Mouse (Mus musculus) liver, adult 2 months (tissue): ENCODE measurements at regions not wholly inside any gene's neighbourhood (a gene's known extent, or its start where the extent isn't known, plus 50 kb on each side); places are given as distances from the start of the nearest gene placed in this dataset.

Source experiments
- CTCF ChIP-seq: fragments of 200-500 bp; IDR thresholded peaks from 2 replicates; pipeline ENCODE4 v1.5.1; 2011; ENCODE audit warnings: low read depth, low read length, control low read depth
- POLR2A ChIP-seq: fragments of 200-500 bp; IDR thresholded peaks from 2 replicates; pipeline ENCODE4 v1.6.1; 2011; ENCODE audit warnings: low read length, control low read depth; ENCODE audit not compliant: insufficient read depth; ENCODE audit errors: extremely low read depth

DNA sequence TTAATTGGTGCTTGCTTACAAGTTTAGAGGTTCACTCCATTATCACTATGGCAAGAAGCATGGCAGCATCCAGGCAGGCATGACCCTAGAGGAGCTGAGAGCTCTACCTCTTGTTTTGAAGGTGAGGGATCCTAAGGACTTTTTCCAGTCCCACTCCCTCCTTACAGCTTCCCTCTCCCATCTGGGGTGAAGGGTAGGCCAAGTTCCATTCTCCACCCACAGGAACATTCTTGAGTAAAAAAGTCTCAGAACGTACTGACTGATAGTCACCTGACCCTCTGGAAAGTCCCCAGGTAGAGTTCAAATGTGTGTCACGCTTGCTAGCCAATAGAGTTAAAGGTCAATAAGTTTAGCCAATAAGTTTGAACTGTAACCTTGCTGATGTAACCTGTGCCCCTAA, 355.9 kb upstream of the Castor2 start:
- TF ChIP-seq CTCF = no peak
- no peak for TF ChIP-seq POLR2A
